Mouse (Mus musculus): ENCODE data around the gene Rcc2. TPM values are rescaled to one million over a fixed set of nuclear protein-coding genes. Genes with fewer than 3 reads are reported as not detected.
A peak's percentile ranks its signal among the peaks of the same experiment; 100 is the strongest.

Gene Rcc2
- total RNA-seq, 1 experiment from 2014 or later = 87.5 TPM

- DNase-seq = no peak
These were observed 10.4 kb downstream of the Rcc2 start for GRCm38 (mm10) chr4:140710781-140711180.

GRCm38 (mm10) chr4:140711360-140711759, 11.0 kb downstream of the Rcc2 start:
- DNase-seq = no peak

GRCm38 (mm10) chr4:140713480-140714365, 13.4 kb downstream of the Rcc2 start:
- DNase-seq = peak; percentile 89

GRCm38 (mm10) chr4:140714586-140714985, 14.2 kb downstream of the Rcc2 start:
- no peak for DNase-seq

- no peak for DNase-seq
These were observed 16.7 kb downstream of the Rcc2 start for GRCm38 (mm10) chr4:140716994-140717393.

GRCm38 (mm10) chr4:140718436-140718835, 18.1 kb downstream of the Rcc2 start:
- no peak for DNase-seq

- DNase-seq = peak; percentile 44
These were observed 19.8 kb downstream of the Rcc2 start for GRCm38 (mm10) chr4:140720091-140720490.

- DNase-seq = no peak
These were observed 21.7 kb downstream of the Rcc2 start for GRCm38 (mm10) chr4:140721968-140722490.

GRCm38 (mm10) chr4:140722710-140723109, 22.4 kb downstream of the Rcc2 start:
- no peak for DNase-seq

- no peak for DNase-seq
These were observed 22.9 kb downstream of the Rcc2 start for GRCm38 (mm10) chr4:140723192-140723591.

- no peak for DNase-seq
These were observed 23.5 kb downstream of the Rcc2 start for GRCm38 (mm10) chr4:140723801-140724200.

- DNase-seq = no peak
These were observed 24.4 kb downstream of the Rcc2 start for GRCm38 (mm10) chr4:140724739-140725138.

GRCm38 (mm10) chr4:140726907-140727306, 26.6 kb downstream of the Rcc2 start:
- DNase-seq = no peak

GRCm38 (mm10) chr4:140731654-140732053, 31.3 kb downstream of the Rcc2 start:
- DNase-seq = no peak

GRCm38 (mm10) chr4:140732871-140733270, 32.5 kb downstream of the Rcc2 start:
- DNase-seq = no peak

GRCm38 (mm10) chr4:140740655-140741054, 40.3 kb downstream of the Rcc2 start:
- no peak for DNase-seq

GRCm38 (mm10) chr4:140741401-140741800, 41.1 kb downstream of the Rcc2 start:
- no peak for DNase-seq

- no peak for DNase-seq
These were observed 42.2 kb downstream of the Rcc2 start, which contains the start of gene Padi6 for GRCm38 (mm10) chr4:140742543-140742942. Gene Padi6, minus strand, starts transcription at chr4:140742643.

- no peak for DNase-seq
These were observed 42.7 kb downstream of the Rcc2 start for GRCm38 (mm10) chr4:140743086-140743485.

GRCm38 (mm10) chr4:140744654-140745053, 44.3 kb downstream of the Rcc2 start:
- peak; percentile 65 for DNase-seq

GRCm38 (mm10) chr4:140747978-140748377, 47.6 kb downstream of the Rcc2 start:
- no peak for DNase-seq

- no peak for DNase-seq
These were observed 50.0 kb downstream of the Rcc2 start for GRCm38 (mm10) chr4:140750328-140750727.

GRCm38 (mm10) chr4:140753366-140753765, 53.0 kb downstream of the Rcc2 start:
- no peak for DNase-seq

- peak; percentile 30 for DNase-seq
These were observed 55.5 kb downstream of the Rcc2 start for GRCm38 (mm10) chr4:140755811-140756210.
